Mouse (Mus musculus) neural tube, embryonic 15.5 days (tissue): Measurements from ENCODE around the gene Slc25a33. TPM values are rescaled to one million over a fixed set of nuclear protein-coding genes. Genes with fewer than 3 reads are reported as not detected.

ENCODE experiments used
- ATAC-seq: fragments of 200-750 bp; cut with Nextera tagmentation; 2 replicates; pipeline ENCODE4 v1.8.0; 2017; ENCODE audit warnings: mild to moderate bottlenecking, moderate TSS enrichment, moderate library complexity; ENCODE audit not compliant: low FRiP score
- H3K27ac ChIP-seq: fragments of 300-500 bp; sonication (generic); replicated peaks from 2 replicates; pipeline ENCODE4 v1.5.1; 2015; ENCODE audit warnings: mild to moderate bottlenecking, inconsistent platforms
- H3K27me3 ChIP-seq: fragments of 300-500 bp; sonication (generic); replicated peaks from 2 replicates; pipeline ENCODE4 v1.6.1; 2015; ENCODE audit warnings: inconsistent platforms
- H3K36me3 ChIP-seq: fragments of 300-500 bp; sonication (generic); 2 replicates; pipeline ENCODE4 v1.6.1; 2015; ENCODE audit warnings: inconsistent platforms
- H3K4me1 ChIP-seq: fragments of 300-500 bp; sonication (generic); 2 replicates; pipeline ENCODE4 v1.6.1; 2015; ENCODE audit warnings: inconsistent platforms
- H3K4me2 ChIP-seq: fragments of 300-500 bp; sonication (generic); 2 replicates; pipeline ENCODE4 v1.6.1; 2015; ENCODE audit warnings: inconsistent platforms, mild to moderate bottlenecking, moderate library complexity
- H3K4me3 ChIP-seq: fragments of 300-500 bp; sonication (generic); replicated peaks from 2 replicates; pipeline ENCODE4 v1.5.1; 2015; ENCODE audit warnings: mild to moderate bottlenecking, inconsistent platforms
- H3K9ac ChIP-seq: fragments of 300-500 bp; sonication (generic); replicated peaks from 2 replicates; pipeline ENCODE4 v1.6.1; 2015; ENCODE audit warnings: mild to moderate bottlenecking, inconsistent platforms
- H3K9me3 ChIP-seq: fragments of 300-500 bp; sonication (generic); replicated peaks from 2 replicates; pipeline ENCODE4 v1.6.1; 2016; ENCODE audit warnings: inconsistent platforms
- WGBS: fragments of 180-500 bp; shearing (Covaris S2); methylation state at CpG from one replicate; pipeline ENCODE4 v1.1.7; 2015; ENCODE audit warnings: mixed read lengths; 5-methylcytosine and 5-hydroxymethylcytosine counted together
- polyA plus RNA-seq: library from polyadenylated mRNA; unstranded; fragments of >200 nt; fragmentation: Nextera tagmentation; extraction: Ambion mirVana; gene quantifications from 2 replicates; pipeline ENCODE4 v1.2.1, GENCODE M21; 2015

The Slc25a33 gene
- polyA plus RNA-seq, 1 experiment from 2014 or later: 46.3 TPM

DNA sequence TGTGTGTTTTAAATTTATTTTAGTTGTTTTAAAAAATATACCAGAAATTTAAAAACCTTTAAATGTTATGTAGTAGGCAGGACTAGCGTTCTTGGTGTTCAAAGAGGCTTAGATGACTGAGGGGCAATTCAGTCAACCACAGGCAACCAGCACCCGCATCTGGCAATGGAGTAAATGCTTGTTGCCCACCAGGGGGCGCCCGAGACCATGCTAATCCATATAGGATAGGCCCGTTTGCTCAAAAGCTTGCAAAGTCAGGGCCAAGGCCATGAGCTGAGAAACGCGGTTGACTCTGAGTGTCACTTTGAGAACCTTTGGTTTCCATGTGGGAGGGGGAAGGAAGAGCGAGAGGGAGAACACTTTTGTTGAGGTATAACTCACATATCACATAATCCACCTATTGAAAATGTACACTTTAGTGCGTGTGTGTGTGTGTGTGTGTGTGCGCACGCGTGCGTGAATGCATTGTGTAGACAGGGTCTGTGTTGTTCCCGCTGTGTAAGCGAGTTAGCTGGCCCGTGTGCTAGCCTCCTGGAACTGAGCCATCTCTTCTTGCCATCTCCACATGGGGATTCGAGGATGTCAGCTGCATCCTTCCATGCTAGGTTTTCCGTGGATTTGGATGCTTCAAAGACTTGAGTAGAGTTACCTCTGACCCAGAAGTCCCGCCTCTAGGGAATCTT is 32.8 kb upstream of the Slc25a33 start:
- Histone ChIP-seq H3K9me3 (no peaks in the 10 kb centered on the region), H3K4me2 (no peak overlapping the region), H3K27me3 (peaks cover 10% of the 10 kb centered on the region), H3K36me3 (no peaks in the 10 kb centered on the region), H3K9ac (no peak overlapping the region), H3K27ac (no peak overlapping the region), H3K4me3 (no peak overlapping the region), H3K4me1 (peaks cover 16% of the 10 kb centered on the region)
- ATAC-seq: peak; percentile 78; the same call in 1 of the 2 replicates
- WGBS: 47% methylated on average over 19 of the region's 19 CpGs

DNA sequence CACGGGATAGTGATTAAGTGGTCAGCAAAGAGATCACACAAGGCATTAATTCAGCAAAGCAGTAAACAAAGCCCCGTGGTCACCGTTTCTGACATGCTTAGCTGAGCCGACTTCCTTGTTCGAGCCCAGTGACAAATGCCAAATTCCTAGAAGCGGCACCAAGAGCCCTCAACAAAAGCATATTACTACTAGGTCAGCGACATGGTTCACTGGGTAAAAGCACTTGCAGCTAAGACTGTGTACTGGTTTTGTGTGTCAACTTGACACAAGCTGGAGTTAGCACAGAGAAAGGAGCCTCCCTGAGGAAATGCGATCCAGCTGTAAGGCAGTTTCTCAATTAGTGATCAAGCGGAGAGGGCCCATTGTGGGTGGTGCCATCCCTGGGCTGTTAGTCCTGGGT is 28.2 kb upstream of the Slc25a33 start:
- H3K4me2 ChIP-seq: no peak overlapping the region
- no peak overlapping the region for H3K9ac ChIP-seq
- no peak overlapping the region for H3K4me3 ChIP-seq
- H3K4me1 ChIP-seq: peaks cover 4% of the 10 kb centered on the region
- no peak overlapping the region for H3K27ac ChIP-seq
- no peak for ATAC-seq
- H3K27me3 ChIP-seq: no peaks in the 10 kb centered on the region
- H3K9me3 ChIP-seq: no peaks in the 10 kb centered on the region
- H3K36me3 ChIP-seq: no peaks in the 10 kb centered on the region
- 29% methylated on average over 9 of the region's 9 CpGs for WGBS

GRCm38 (mm10) chr4:149800576-149800975 is 26.5 kb upstream of the Slc25a33 start:
- no peak overlapping the region for H3K27ac ChIP-seq
- H3K4me1 ChIP-seq: no peaks in the 10 kb centered on the region
- no peak overlapping the region for H3K4me3 ChIP-seq
- H3K4me2 ChIP-seq: no peak overlapping the region
- WGBS: 95% methylated on average over 2 of the region's 2 CpGs
- ATAC-seq: no peak
- no peak overlapping the region for H3K9ac ChIP-seq
- no peaks in the 10 kb centered on the region for H3K27me3 ChIP-seq
- no peaks in the 10 kb centered on the region for H3K36me3 ChIP-seq
- no peaks in the 10 kb centered on the region for H3K9me3 ChIP-seq

DNA sequence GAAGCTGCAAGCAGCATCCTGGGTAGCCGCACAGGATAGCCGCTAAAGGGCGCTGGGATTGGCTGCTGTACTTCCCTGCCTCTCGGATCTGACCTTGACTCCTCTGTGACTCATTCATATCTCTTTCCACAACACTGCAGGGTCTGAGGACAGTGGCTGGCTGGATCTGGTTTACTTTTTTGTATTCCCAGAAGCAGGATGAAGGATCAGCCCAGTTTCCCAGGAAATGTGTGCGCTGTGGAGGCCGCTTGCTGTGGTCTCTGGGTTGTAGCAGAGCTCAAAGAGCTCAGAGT is 26.0 kb upstream of the Slc25a33 start:
- no peak overlapping the region for H3K4me3 ChIP-seq
- 88% methylated on average over 6 of the region's 6 CpGs for WGBS
- H3K9ac ChIP-seq: no peak overlapping the region
- no peaks in the 10 kb centered on the region for H3K27me3 ChIP-seq
- H3K36me3 ChIP-seq: no peaks in the 10 kb centered on the region
- no peaks in the 10 kb centered on the region for H3K9me3 ChIP-seq
- no peaks in the 10 kb centered on the region for H3K4me1 ChIP-seq
- no peak for ATAC-seq
- H3K27ac ChIP-seq: no peak overlapping the region
- H3K4me2 ChIP-seq: no peak overlapping the region

DNA sequence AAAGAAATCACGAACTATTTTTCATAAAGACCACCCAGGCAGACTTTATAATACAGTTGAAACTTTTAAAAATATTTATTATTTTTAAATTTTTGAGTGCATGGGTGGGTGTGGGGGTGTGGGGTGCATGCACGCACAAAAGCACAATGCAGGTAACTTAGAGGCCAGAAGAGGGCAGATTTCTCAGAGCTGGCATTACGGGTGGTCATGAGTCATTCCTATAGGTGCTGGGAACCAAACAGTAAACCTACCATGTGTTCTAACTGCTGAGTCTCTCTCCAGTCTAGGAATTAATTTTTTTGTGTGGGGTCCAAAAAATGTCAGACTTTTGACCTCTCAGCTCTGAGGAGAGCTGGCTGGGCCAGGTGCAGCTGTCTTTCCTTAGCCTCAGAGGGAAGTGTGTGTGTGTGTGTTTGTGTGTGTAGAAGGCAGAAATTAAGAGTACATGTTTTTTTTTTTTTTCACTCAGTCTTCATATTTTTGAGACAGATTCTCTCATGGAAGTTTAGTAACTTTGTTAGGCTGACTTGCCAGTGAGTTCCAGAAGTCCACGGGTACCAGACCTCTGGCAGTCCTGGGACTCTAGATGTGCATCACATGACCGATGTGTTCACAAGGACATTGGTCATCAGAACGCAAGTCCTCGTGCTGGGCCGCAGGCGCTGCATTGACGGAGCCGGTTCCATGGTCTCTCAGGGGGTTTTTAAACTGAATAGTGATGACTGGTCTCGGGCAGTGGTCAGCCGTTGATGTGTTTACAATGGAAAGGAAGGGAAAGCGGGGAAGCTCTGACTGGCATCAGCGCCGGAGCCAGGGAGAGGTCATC is 25.5 kb upstream of the Slc25a33 start:
- H3K27ac ChIP-seq: no peak overlapping the region
- H3K4me2 ChIP-seq: no peak overlapping the region
- ATAC-seq: no peak
- WGBS: 86% methylated on average over 16 of the region's 16 CpGs
- no peaks in the 10 kb centered on the region for H3K9me3 ChIP-seq
- H3K27me3 ChIP-seq: no peaks in the 10 kb centered on the region
- no peaks in the 10 kb centered on the region for H3K4me1 ChIP-seq
- no peak overlapping the region for H3K4me3 ChIP-seq
- no peaks in the 10 kb centered on the region for H3K36me3 ChIP-seq
- no peak overlapping the region for H3K9ac ChIP-seq

DNA sequence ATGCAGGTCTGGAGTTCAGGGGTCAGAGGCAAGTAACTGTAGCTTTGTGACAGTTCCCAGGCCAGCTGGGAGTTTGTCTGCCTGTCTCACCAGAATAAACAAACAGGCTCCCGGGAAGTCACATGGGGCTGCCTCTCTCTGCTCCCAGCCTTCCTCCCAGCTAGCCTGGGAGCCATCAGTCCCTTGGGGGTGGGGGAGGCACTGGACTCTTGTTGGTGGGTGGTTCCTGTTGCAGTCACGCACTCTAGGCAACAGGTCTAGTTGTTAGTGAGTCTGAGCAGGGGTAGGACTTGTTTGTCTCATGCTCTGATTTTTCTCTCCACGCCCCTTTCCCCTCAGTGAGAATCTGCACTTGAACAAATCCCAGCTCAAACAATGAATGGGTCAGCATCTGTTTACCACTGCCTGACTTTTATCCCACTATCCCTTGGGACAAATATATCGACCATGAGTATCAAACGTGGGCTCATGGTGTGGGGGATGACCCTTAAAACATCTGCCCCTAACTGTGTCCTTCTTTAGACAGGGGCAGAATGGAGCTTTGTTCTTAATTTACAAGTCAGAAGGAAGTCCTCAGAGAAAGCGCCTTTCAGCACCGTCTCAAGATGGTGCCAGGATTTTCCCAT is 24.7 kb upstream of the Slc25a33 start:
- Histone ChIP-seq H3K27me3 (no peaks in the 10 kb centered on the region), H3K4me1 (no peaks in the 10 kb centered on the region), H3K36me3 (no peaks in the 10 kb centered on the region), H3K9me3 (no peaks in the 10 kb centered on the region), H3K27ac (no peak overlapping the region), H3K9ac (no peak overlapping the region), H3K4me2 (no peak overlapping the region), H3K4me3 (no peak overlapping the region)
- ATAC-seq: no peak
- WGBS: 28% methylated on average over 7 of the region's 7 CpGs

DNA sequence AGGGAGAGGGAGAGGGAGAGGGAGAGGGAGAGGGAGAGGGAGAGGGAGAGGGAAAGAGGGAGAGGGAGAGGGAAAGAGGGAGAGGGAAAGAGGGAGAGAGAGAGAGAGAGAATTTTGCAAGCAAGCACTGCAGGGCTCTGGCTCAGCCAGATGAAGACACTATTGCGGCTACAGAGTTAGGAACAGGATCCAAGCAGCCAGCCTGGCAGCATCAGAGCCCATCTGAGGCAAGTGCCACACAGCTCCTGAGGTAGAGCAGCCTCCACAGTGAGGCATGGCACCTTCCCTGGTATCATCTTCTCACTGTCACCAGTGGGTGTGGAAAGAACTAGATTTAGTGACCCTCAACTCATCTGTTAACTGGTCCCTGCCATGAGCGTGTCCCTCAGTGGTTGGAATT is 24.0 kb upstream of the Slc25a33 start:
- ATAC-seq: no peak
- Histone ChIP-seq H3K9ac (no peak overlapping the region), H3K4me1 (no peaks in the 10 kb centered on the region), H3K4me3 (no peak overlapping the region), H3K36me3 (no peaks in the 10 kb centered on the region), H3K27ac (no peak overlapping the region; the same call in 1 of the 2 replicates), H3K9me3 (no peaks in the 10 kb centered on the region), H3K27me3 (no peaks in the 10 kb centered on the region), H3K4me2 (no peak overlapping the region)
- 52% methylated on average over 2 of the region's 2 CpGs for WGBS

DNA sequence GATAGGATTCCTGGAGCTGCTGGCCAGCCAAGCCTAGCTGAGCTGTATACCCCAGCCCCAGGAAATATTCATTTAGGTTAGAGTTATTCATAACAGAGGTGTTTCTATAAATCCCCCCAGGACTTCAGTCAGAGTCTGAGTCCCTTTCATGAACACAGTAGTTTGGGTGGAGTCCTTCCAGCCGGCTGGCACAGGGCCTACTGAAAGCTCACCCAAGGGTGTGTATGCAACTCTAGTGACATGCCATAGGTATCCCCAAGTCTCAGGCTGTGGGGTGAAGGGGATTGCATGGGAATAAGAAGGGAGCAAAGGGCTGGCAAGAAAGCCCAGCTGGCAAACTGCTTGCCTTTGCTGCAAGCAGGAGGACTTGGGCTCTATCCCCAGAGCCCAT is 23.1 kb upstream of the Slc25a33 start:
- Histone ChIP-seq H3K9ac (no peak overlapping the region), H3K4me3 (no peak overlapping the region), H3K27me3 (no peaks in the 10 kb centered on the region), H3K4me2 (no peak overlapping the region), H3K4me1 (peaks cover 3% of the 10 kb centered on the region; the same call in 1 of the 2 replicates), H3K9me3 (no peaks in the 10 kb centered on the region), H3K36me3 (no peaks in the 10 kb centered on the region), H3K27ac (no peak overlapping the region)
- 94% methylated on average over 1 of the region's 1 CpGs for WGBS
- ATAC-seq: no peak

DNA sequence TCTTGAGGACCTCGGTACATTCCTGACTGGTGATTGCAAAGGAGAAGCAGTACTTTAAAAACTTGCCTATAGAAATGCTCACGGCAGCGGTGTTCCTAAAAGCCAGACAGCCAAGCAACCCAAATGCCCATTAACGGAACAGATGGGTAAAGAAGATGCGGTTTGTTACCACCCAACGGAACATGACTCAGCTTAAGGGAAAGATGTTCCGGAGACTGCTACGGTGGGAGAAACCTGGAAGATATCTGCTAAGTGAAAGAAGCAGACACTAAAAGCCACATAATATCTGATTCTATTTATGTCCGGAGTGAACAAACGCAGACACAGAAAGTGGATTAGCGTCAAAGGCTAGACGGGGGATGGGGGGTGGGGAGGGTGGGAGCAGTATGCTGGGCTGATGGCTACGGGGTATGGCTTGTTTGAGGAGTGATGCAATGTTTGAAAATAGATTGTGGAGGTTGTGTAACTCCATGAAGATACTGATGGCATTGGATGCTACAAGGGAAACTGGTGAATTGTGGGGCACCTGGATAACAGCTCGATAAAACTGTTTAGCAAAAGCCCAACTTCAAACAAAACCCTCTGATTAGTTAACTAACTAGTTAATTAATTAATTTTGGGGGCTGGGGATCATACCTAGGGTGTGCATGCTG is 22.6 kb upstream of the Slc25a33 start:
- 76% methylated on average over 14 of the region's 14 CpGs for WGBS

DNA sequence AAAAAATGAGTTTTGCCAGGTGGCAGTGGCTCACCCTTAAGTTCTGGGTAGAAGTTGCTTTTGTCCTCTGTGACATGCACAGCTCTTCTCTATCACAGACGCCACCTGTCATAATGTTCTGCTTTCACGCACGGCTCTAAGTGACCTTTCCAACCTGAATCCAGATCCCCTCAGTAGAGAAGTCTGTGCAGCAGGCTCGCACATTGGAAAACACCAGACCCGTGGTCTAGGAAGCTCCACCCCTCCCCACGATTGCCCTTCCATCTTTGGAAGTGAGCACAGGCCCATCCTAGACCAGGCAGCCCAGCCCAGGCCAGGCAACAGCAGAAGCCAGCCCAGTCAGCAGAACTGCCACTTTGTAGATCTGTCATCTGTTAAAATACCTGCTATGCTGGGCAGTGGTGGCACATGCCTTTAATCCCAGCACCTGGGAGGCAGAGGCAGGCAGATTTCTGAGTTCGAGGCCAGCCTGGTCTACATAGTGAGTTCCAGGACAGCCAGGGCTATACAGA is 20.9 kb upstream of the Slc25a33 start:
- Histone ChIP-seq H3K9ac (no peak overlapping the region), H3K36me3 (no peaks in the 10 kb centered on the region), H3K27me3 (no peaks in the 10 kb centered on the region), H3K4me1 (peaks cover 22% of the 10 kb centered on the region), H3K4me2 (no peak overlapping the region), H3K9me3 (no peaks in the 10 kb centered on the region), H3K27ac (no peak overlapping the region), H3K4me3 (no peak overlapping the region)
- ATAC-seq: no peak
- 87% methylated on average over 7 of the region's 7 CpGs for WGBS

More for the DNA sequence above, 22.6 kb upstream of the Slc25a33 start:
- no peaks in the 10 kb centered on the region for H3K27me3 ChIP-seq
- H3K4me3 ChIP-seq: no peak overlapping the region
- no peak overlapping the region for H3K27ac ChIP-seq
- no peaks in the 10 kb centered on the region for H3K36me3 ChIP-seq
- no peak overlapping the region for H3K9ac ChIP-seq
- H3K4me1 ChIP-seq: peaks cover 9% of the 10 kb centered on the region; the same call in 1 of the 2 replicates
- H3K4me2 ChIP-seq: no peak overlapping the region
- H3K9me3 ChIP-seq: no peaks in the 10 kb centered on the region
- ATAC-seq: no peak

DNA sequence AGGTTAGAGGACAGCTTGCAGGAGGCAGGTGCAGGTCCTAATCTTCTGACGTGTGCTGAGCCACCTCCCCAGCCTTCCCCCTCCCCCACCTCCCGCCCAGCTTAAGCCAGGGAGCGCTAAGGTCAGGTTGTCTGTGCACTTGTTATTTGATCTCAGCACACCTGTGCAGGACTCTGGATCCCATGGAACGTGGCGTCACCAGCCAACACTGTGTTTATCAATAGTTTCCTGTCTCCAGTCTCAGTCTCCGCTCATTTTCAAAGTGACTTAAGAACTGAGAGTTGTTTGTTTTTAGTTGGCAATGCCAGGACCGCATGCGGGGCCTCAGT is 19.9 kb upstream of the Slc25a33 start:
- WGBS: 69% methylated on average over 8 of the region's 8 CpGs

More for the DNA sequence above, 19.9 kb upstream of the Slc25a33 start:
- Histone ChIP-seq H3K4me2 (no peak overlapping the region), H3K4me1 (peaks cover 31% of the 10 kb centered on the region), H3K9me3 (no peaks in the 10 kb centered on the region), H3K36me3 (no peaks in the 10 kb centered on the region), H3K9ac (no peak overlapping the region), H3K4me3 (no peak overlapping the region), H3K27ac (no peak overlapping the region), H3K27me3 (no peaks in the 10 kb centered on the region)
- ATAC-seq: no peak
